Mouse (Mus musculus): ENCODE data around the gene Mecom. TPM values are rescaled to one million over a fixed set of nuclear protein-coding genes. Genes with fewer than 3 reads are reported as not detected.

Mecom gene
- polyA plus RNA-seq, 1 experiment from 2014 or later = 22.4 TPM

DNA sequence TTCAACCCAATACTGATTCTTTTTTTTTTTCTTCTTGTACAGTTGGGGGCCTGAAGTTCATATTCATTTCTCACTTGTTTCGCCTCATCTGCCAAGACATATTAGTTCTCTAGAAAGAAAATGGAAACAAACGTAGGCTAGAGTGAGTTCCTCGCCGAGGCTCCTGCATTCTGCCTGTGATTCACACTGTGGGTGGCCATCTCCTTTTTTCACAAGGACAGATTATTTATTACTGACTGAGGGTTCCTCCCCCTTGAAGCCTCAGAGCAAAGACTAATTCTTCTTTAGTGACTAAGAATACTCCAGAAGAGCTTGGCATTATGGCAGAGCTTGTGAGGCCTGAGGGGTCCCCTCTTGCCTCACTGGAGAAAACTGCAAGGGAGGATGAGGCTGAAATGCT, 167.5 kb downstream of the Mecom start:
- WGBS = 70% methylated on average over 4 of the region's 4 CpGs
- H3K27me3 ChIP-seq (replicated peaks) = no peaks in the 10 kb centered on the region
- H3K4me1 ChIP-seq = no peaks in the 10 kb centered on the region

GRCm38 (mm10) chr3:30379301-30379700, 168.5 kb downstream of the Mecom start:
- Histone ChIP-seq H3K27ac (replicated peaks) (no peak overlapping the region), H3K4me3 (no peak overlapping the region), H3K36me3 (no peaks in the 10 kb centered on the region), H3K9me3 (no peaks in the 10 kb centered on the region), H3K27me3 (replicated peaks) (no peaks in the 10 kb centered on the region), H3K4me1 (no peaks in the 10 kb centered on the region), H3K4me2 (no peak overlapping the region), H3K9ac (no peak overlapping the region)
- no peak for ATAC-seq (ENCODE audit: extremely low read depth, insufficient number of reproducible peaks, low FRiP score, low TSS enrichment)
- WGBS = 40% methylated on average over 6 of the region's 6 CpGs

More for the DNA sequence above, 167.5 kb downstream of the Mecom start:
- H3K4me3 ChIP-seq = no peak overlapping the region
- no peak overlapping the region for H3K9ac ChIP-seq
- H3K36me3 ChIP-seq = no peaks in the 10 kb centered on the region
- H3K27ac ChIP-seq (replicated peaks) = no peak overlapping the region
- no peak overlapping the region for H3K4me2 ChIP-seq
- no peaks in the 10 kb centered on the region for H3K9me3 ChIP-seq
- ATAC-seq (ENCODE audit: extremely low read depth, insufficient number of reproducible peaks, low FRiP score, low TSS enrichment) = no peak

GRCm38 (mm10) chr3:30371472-30371871, 176.3 kb downstream of the Mecom start:
- H3K4me1 ChIP-seq = peaks cover 9% of the 10 kb centered on the region; the same call in 1 of the 2 replicates
- no peaks in the 10 kb centered on the region for H3K27me3 ChIP-seq (replicated peaks)
- H3K4me2 ChIP-seq = peak overlapping the region; percentile 35
- WGBS = 42% methylated on average over 7 of the region's 7 CpGs
- H3K9ac ChIP-seq = no peak overlapping the region
- H3K27ac ChIP-seq (replicated peaks) = no peak overlapping the region
- no peak for ATAC-seq (ENCODE audit: extremely low read depth, insufficient number of reproducible peaks, low FRiP score, low TSS enrichment)
- no peak overlapping the region for H3K4me3 ChIP-seq
- no peaks in the 10 kb centered on the region for H3K9me3 ChIP-seq
- H3K36me3 ChIP-seq = no peaks in the 10 kb centered on the region

- peaks cover 9% of the 10 kb centered on the region; the same call in 1 of the 2 replicates for H3K4me1 ChIP-seq
- no peaks in the 10 kb centered on the region for H3K9me3 ChIP-seq
- no peak overlapping the region for H3K4me3 ChIP-seq
- no peak overlapping the region for H3K9ac ChIP-seq
- H3K27me3 ChIP-seq (replicated peaks) = no peaks in the 10 kb centered on the region
- 71% methylated on average over 16 of the region's 16 CpGs for WGBS
- no peak overlapping the region for H3K27ac ChIP-seq (replicated peaks)
- no peak for ATAC-seq (ENCODE audit: extremely low read depth, insufficient number of reproducible peaks, low FRiP score, low TSS enrichment)
- peak overlapping the region; percentile 35 for H3K4me2 ChIP-seq
- H3K36me3 ChIP-seq = no peaks in the 10 kb centered on the region
Measured at GRCm38 (mm10) chr3:30370860-30371455, 176.8 kb downstream of the Mecom start.

GRCm38 (mm10) chr3:30366621-30367020, 181.2 kb downstream of the Mecom start:
- Histone ChIP-seq H3K27ac (replicated peaks) (no peak overlapping the region), H3K9ac (no peak overlapping the region), H3K36me3 (no peaks in the 10 kb centered on the region), H3K4me2 (no peak overlapping the region), H3K4me3 (no peak overlapping the region), H3K27me3 (replicated peaks) (no peaks in the 10 kb centered on the region), H3K4me1 (peaks cover 13% of the 10 kb centered on the region), H3K9me3 (no peaks in the 10 kb centered on the region)
- ATAC-seq (ENCODE audit: extremely low read depth, insufficient number of reproducible peaks, low FRiP score, low TSS enrichment) = no peak
- 83% methylated on average over 7 of the region's 7 CpGs for WGBS

- no peaks in the 10 kb centered on the region for H3K9me3 ChIP-seq
- H3K9ac ChIP-seq = no peak overlapping the region
- ATAC-seq (ENCODE audit: extremely low read depth, insufficient number of reproducible peaks, low FRiP score, low TSS enrichment) = no peak
- H3K4me3 ChIP-seq = no peak overlapping the region
- WGBS = 61% methylated on average over 5 of the region's 5 CpGs
- no peak overlapping the region; the same call in 1 of the 2 replicates for H3K27ac ChIP-seq (replicated peaks)
- H3K4me2 ChIP-seq = no peak overlapping the region
- H3K4me1 ChIP-seq = peaks cover 15% of the 10 kb centered on the region
- H3K36me3 ChIP-seq = no peaks in the 10 kb centered on the region
- no peaks in the 10 kb centered on the region for H3K27me3 ChIP-seq (replicated peaks)
Measured at GRCm38 (mm10) chr3:30361190-30361589, 186.6 kb downstream of the Mecom start.

- peak overlapping the region; percentile 39; the same call in 1 of the 2 replicates for H3K27ac ChIP-seq (replicated peaks)
- no peaks in the 10 kb centered on the region for H3K27me3 ChIP-seq (replicated peaks)
- 13% methylated on average over 6 of the region's 6 CpGs for WGBS
- peaks cover 14% of the 10 kb centered on the region for H3K4me1 ChIP-seq
- H3K4me3 ChIP-seq = no peak overlapping the region
- H3K36me3 ChIP-seq = no peaks in the 10 kb centered on the region
- no peaks in the 10 kb centered on the region for H3K9me3 ChIP-seq
- no peak overlapping the region for H3K9ac ChIP-seq
- ATAC-seq (ENCODE audit: extremely low read depth, insufficient number of reproducible peaks, low FRiP score, low TSS enrichment) = no peak; the same call in 1 of the 2 replicates
- H3K4me2 ChIP-seq = no peak overlapping the region
Measured at GRCm38 (mm10) chr3:30353878-30354727, 193.7 kb downstream of the Mecom start.

- WGBS = 57% methylated on average over 7 of the region's 7 CpGs
Measured at GRCm38 (mm10) chr3:30349279-30349678, 198.5 kb downstream of the Mecom start.

GRCm38 (mm10) chr3:30344151-30344550, 203.7 kb downstream of the Mecom start:
- H3K9ac ChIP-seq = no peak overlapping the region
- H3K4me3 ChIP-seq = no peak overlapping the region
- WGBS = 62% methylated on average over 4 of the region's 4 CpGs
- H3K36me3 ChIP-seq = no peaks in the 10 kb centered on the region
- H3K9me3 ChIP-seq = peaks cover 4% of the 10 kb centered on the region; the same call in 1 of the 2 replicates
- H3K27me3 ChIP-seq (replicated peaks) = no peaks in the 10 kb centered on the region
- ATAC-seq (ENCODE audit: extremely low read depth, insufficient number of reproducible peaks, low FRiP score, low TSS enrichment) = no peak
- 0 out of 2 replicates have a peak, but pooled peaks cover 3% of the 10 kb centered on the region for H3K4me1 ChIP-seq
- H3K4me2 ChIP-seq = no peak overlapping the region
- H3K27ac ChIP-seq (replicated peaks) = no peak overlapping the region

More at GRCm38 (mm10) chr3:30349279-30349678, 198.5 kb downstream of the Mecom start:
- H3K4me2 ChIP-seq = no peak overlapping the region
- no peak overlapping the region for H3K4me3 ChIP-seq
- no peaks in the 10 kb centered on the region for H3K36me3 ChIP-seq
- no peak for ATAC-seq (ENCODE audit: extremely low read depth, insufficient number of reproducible peaks, low FRiP score, low TSS enrichment)
- H3K9ac ChIP-seq = no peak overlapping the region
- no peaks in the 10 kb centered on the region for H3K27me3 ChIP-seq (replicated peaks)
- H3K4me1 ChIP-seq = peaks cover 9% of the 10 kb centered on the region
- H3K9me3 ChIP-seq = no peaks in the 10 kb centered on the region
- H3K27ac ChIP-seq (replicated peaks) = no peak overlapping the region

- no peak overlapping the region for H3K9ac ChIP-seq
- no peaks in the 10 kb centered on the region for H3K36me3 ChIP-seq
- WGBS = 77% methylated on average over 6 of the region's 6 CpGs
- no peak for ATAC-seq (ENCODE audit: extremely low read depth, insufficient number of reproducible peaks, low FRiP score, low TSS enrichment)
- no peak overlapping the region for H3K4me2 ChIP-seq
- 0 out of 2 replicates have a peak, but pooled peaks cover 6% of the 10 kb centered on the region for H3K4me1 ChIP-seq
- H3K4me3 ChIP-seq = no peak overlapping the region
- no peaks in the 10 kb centered on the region for H3K27me3 ChIP-seq (replicated peaks)
- no peaks in the 10 kb centered on the region for H3K9me3 ChIP-seq
- H3K27ac ChIP-seq (replicated peaks) = no peak overlapping the region
Measured at GRCm38 (mm10) chr3:30332337-30332736, 215.5 kb downstream of the Mecom start.

DNA sequence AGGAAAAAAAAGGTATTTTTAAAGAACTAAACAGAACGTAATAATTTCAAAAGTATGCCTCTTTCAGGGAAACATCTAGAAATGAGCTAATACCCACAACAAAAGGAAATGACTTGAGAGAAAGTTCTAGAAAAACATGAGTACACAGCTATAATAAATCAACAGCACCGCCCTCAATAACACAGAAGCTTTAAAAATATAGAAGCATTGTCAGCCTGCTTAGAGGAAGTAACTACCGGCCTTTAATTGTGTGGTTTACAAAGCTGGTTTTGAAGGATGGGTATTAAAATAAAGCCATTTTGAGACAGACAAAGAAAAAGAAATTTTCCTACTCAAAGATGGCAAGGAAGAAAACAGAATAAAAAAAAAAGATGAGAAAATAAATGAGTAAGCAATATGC, 217.3 kb downstream of the Mecom start:
- 81% methylated on average over 3 of the region's 3 CpGs for WGBS
- H3K36me3 ChIP-seq = no peaks in the 10 kb centered on the region
- no peak overlapping the region for H3K27ac ChIP-seq (replicated peaks)
- no peaks in the 10 kb centered on the region for H3K27me3 ChIP-seq (replicated peaks)
- H3K9ac ChIP-seq = no peak overlapping the region
- H3K4me3 ChIP-seq = no peak overlapping the region
- H3K4me2 ChIP-seq = no peak overlapping the region
- no peaks in the 10 kb centered on the region for H3K9me3 ChIP-seq
- ATAC-seq (ENCODE audit: extremely low read depth, insufficient number of reproducible peaks, low FRiP score, low TSS enrichment) = no peak
- 0 out of 2 replicates have a peak, but pooled peaks cover 6% of the 10 kb centered on the region for H3K4me1 ChIP-seq

All from heart, embryonic 13.5 days (tissue).